ENCODE assay signal across 8 mouse cellular contexts in genomic region chr1:80709299-80709698, GRCm38 (mm10). TPM values are rescaled to one million over a fixed set of nuclear protein-coding genes. Genes with fewer than 3 reads are reported as not detected.
DNase-seq lines count a peak whose midpoint lies in the region; ATAC-seq and TF ChIP-seq lines count a peak whose summit lies in the region.

No protein-coding gene starts in this region.

- ATAC-seq in lung, embryonic 16.5 days (ENCODE audit: low read depth) = peak; percentile 44

- TF ChIP-seq POLR2A in small intestine, adult 2 months (IDR thresholded peaks at IDR 0.05; ENCODE audit: low read depth, low read length) = no peak

- H3K27ac ChIP-seq in lung, embryonic 16.5 days (ENCODE audit: low read length) = peak overlapping the region; percentile 79
- H3K27ac ChIP-seq in small intestine, adult 2 months (ENCODE audit: insufficient read depth, low read depth, low read length) = peak overlapping the region; percentile 28; the same call in 1 of the 2 replicates

- no peak for TF ChIP-seq CTCF in small intestine, adult 2 months (IDR thresholded peaks at IDR 0.05; ENCODE audit: extremely low read depth, insufficient read length, insufficient replicate concordance, low read depth, low read length)

- H3K4me2 ChIP-seq in lung, embryonic 16.5 days (ENCODE audit: low read depth, low read length) = peak overlapping the region; percentile 55

- 46% methylated on average over 14 of the region's 14 CpGs for WGBS in lung, embryonic 16.5 days
- WGBS in small intestine, adult 2 months = 72% methylated on average over 14 of the region's 14 CpGs

- no peaks in the 10 kb centered on the region for H3K36me3 ChIP-seq in lung, embryonic 16.5 days (ENCODE audit: control insufficient read depth, insufficient read depth, low read length)
- H3K36me3 ChIP-seq in small intestine, adult 2 months (ENCODE audit: control insufficient read depth, insufficient read depth, low read length) = no peaks in the 10 kb centered on the region

- peak; percentile 4 to 10 for DNase-seq in cerebellum, adult 18-20 months
- DNase-seq in cerebellum, adult 8-10 months = no peak
- DNase-seq in lung, postnatal 25 days (ENCODE audit: low spot score) = no peak
- peak; percentile 31 to 60 for DNase-seq in layer of hippocampus, adult 18-20 months (ENCODE audit: low spot score in 2 of 2)
- DNase-seq in embryo, embryonic 9.5 days (ENCODE audit: extremely low spot score) = no peak
- no peak for DNase-seq in adrenal gland, postnatal 4 days (ENCODE audit: low spot score in 2 of 2)

- peaks cover 2% of the 10 kb centered on the region; the same call in 1 of the 2 replicates for H3K4me1 ChIP-seq in lung, embryonic 16.5 days (replicated peaks; ENCODE audit: control insufficient read depth, insufficient read depth, low read length)
- no peaks in the 10 kb centered on the region for H3K4me1 ChIP-seq in small intestine, adult 2 months (ENCODE audit: control insufficient read depth, insufficient read depth, insufficient read length, low read length)

- no peak overlapping the region for H3K9ac ChIP-seq in lung, embryonic 16.5 days (ENCODE audit: low read length)

- peak overlapping the region; percentile 36 for H3K4me3 ChIP-seq in lung, embryonic 16.5 days (ENCODE audit: low read length)
- peak overlapping the region; percentile 40 for H3K4me3 ChIP-seq in small intestine, adult 2 months (ENCODE audit: low read depth, low read length)

- H3K27me3 ChIP-seq in lung, embryonic 16.5 days (ENCODE audit: control insufficient read depth, insufficient read depth, low read depth, low read length) = no peaks in the 10 kb centered on the region
- H3K27me3 ChIP-seq in small intestine, adult 2 months (ENCODE audit: control insufficient read depth, insufficient read depth, low read length) = no peaks in the 10 kb centered on the region

- no peaks in the 10 kb centered on the region for H3K9me3 ChIP-seq in lung, embryonic 16.5 days (ENCODE audit: control insufficient read depth, low read length)

RNA-seq across cellular contexts. Expression of gene Dock10, which starts 49.0 kb away (rescaled TPM):
- polyA plus RNA-seq in lung, embryonic 16.5 days (2015; fragmentation: Nextera tagmentation; extraction: Ambion mirVana) = 4.5 and 4.8 TPM in 2 replicates
- total RNA-seq in layer of hippocampus, adult 18-20 months (2021) = 10 to 100 TPM; 89.5 to 91.2 TPM
- polyA plus RNA-seq in small intestine, adult 2 months (2012; rRNA removed) = 0.86 and 1.7 TPM in 2 replicates
- 10 to 100 TPM; 31.1 to 33.7 TPM for total RNA-seq in adrenal gland, postnatal 4 days (2021)

Comparison
In these comparisons a context has a peak if more than half of its experiments do, and no peak if none do; other contexts are left out.
1. DNase-seq: peak in cerebellum, adult 18-20 months (2 of 2) and layer of hippocampus, adult 18-20 months (2 of 2); none in cerebellum, adult 8-10 months (single experiment), lung, postnatal 25 days (single experiment), embryo, embryonic 9.5 days (single experiment) and adrenal gland, postnatal 4 days (0 of 2).